Mouse (Mus musculus): Measurements from ENCODE around the gene Gmds.

Gene Gmds

GRCm38 (mm10) chr13:31775762-31776161 is 562.8 kb downstream of the Gmds start:
- DNase-seq, result no peak

- DNase-seq, result no peak
These were observed 565.7 kb downstream of the Gmds start for GRCm38 (mm10) chr13:31772882-31773281.

Measured in kidney, postnatal 14 days (tissue).